Mouse (Mus musculus) hematopoietic multipotent progenitor cell, adult 10-12 weeks (in vitro differentiated cells): ENCODE measurements around the gene Htra3. TPM values are rescaled to one million over a fixed set of nuclear protein-coding genes. Genes with fewer than 3 reads are reported as not detected.

ENCODE experiments used
- polyA plus RNA-seq: library from polyadenylated mRNA; stranded (reverse); fragments of >175 nt; gene quantifications from 2 replicates; pipeline ENCODE4 v1.2.3, GENCODE M21; 2012; ENCODE audit warnings: low replicate concordance

Gene Htra3
- 1.0 and 1.1 TPM in 2 replicates for polyA plus RNA-seq

GRCm38 (mm10) chr5:35679256-35680155 is at the start of gene Htra3:
TSS of gene Htra3 (minus strand) at chr5:35679782.

Other genes with a start within 250 kb of the Htra3 start
- gene Cpz, start 154.1 kb downstream of the Htra3 start, polyA plus RNA-seq: not detected in 2 replicates
- gene Trmt44, start 104.7 kb downstream of the Htra3 start, polyA plus RNA-seq: 3.0 and 4.3 TPM in 2 replicates
- gene Acox3, start 96.7 kb downstream of the Htra3 start, polyA plus RNA-seq: 36.9 and 39.6 TPM in 2 replicates
- gene Sh3tc1, start 60.2 kb upstream of the Htra3 start, polyA plus RNA-seq: 14.3 and 25.4 TPM in 2 replicates
- 1.3 and 2.8 TPM in 2 replicates for gene Ablim2, start 78.1 kb upstream of the Htra3 start, polyA plus RNA-seq
- gene Afap1, start 213.5 kb upstream of the Htra3 start, polyA plus RNA-seq: 4.8 and 7.6 TPM in 2 replicates